16 mouse cellular contexts compared by ENCODE assay signal in genomic region chr2:148879199-148879598, GRCm38 (mm10). TPM values are rescaled to one million over a fixed set of nuclear protein-coding genes. Genes with fewer than 3 reads are reported as not detected.
DNase-seq lines count a peak whose midpoint lies in the region; ATAC-seq and TF ChIP-seq lines count a peak whose summit lies in the region.
"Had no signal": no experiment of that assay in that cellular context is flagged by ENCODE, and none has a peak within 500 bp of the region (broad histone marks: within the 10 kb centered on the region; RNA-seq: fewer than 3 reads in every experiment).

No protein-coding gene starts in this region.

- peaks cover 42% of the 10 kb centered on the region for H3K4me1 ChIP-seq in heart, embryonic 12.5 days (replicated peaks)
- peaks cover 2% of the 10 kb centered on the region for H3K4me1 ChIP-seq in hindbrain, postnatal 0 days (ENCODE audit: insufficient read depth, low read length)
- peaks cover 8% of the 10 kb centered on the region for H3K4me1 ChIP-seq in forebrain, embryonic 12.5 days
- peaks cover 2% of the 10 kb centered on the region; the same call in 1 of the 2 replicates for H3K4me1 ChIP-seq in forebrain, embryonic 11.5 days (replicated peaks; ENCODE audit: control insufficient read depth, insufficient read depth, low read length)

- H3K4me2 ChIP-seq in heart, embryonic 12.5 days = no peak overlapping the region
- H3K4me2 ChIP-seq in hindbrain, postnatal 0 days (ENCODE audit: low read depth, low read length) = no peak overlapping the region
- no peak overlapping the region for H3K4me2 ChIP-seq in forebrain, embryonic 12.5 days
- H3K4me2 ChIP-seq in forebrain, embryonic 11.5 days (ENCODE audit: low read depth, low read length, severe bottlenecking) = no peak overlapping the region

- no peak overlapping the region for H3K4me3 ChIP-seq in heart, embryonic 12.5 days
- H3K4me3 ChIP-seq in hindbrain, postnatal 0 days (ENCODE audit: low read length) = no peak overlapping the region
- no peak overlapping the region for H3K4me3 ChIP-seq in forebrain, embryonic 12.5 days (replicated peaks)
- no peak overlapping the region for H3K4me3 ChIP-seq in forebrain, embryonic 11.5 days (ENCODE audit: low read depth, low read length)
- H3K4me3 ChIP-seq: megakaryocyte, embryonic 14.5 days had no signal

- TF ChIP-seq CTCF in hindbrain, postnatal 0 days (IDR thresholded peaks at IDR 0.05; ENCODE audit: low read depth) = no peak

- peak; percentile 40 for DNase-seq in ES-CJ7 (ENCODE audit: low read depth, low spot score)
- peak; percentile 56 for DNase-seq in ZHBTc4 (ENCODE audit: low read depth, low spot score)
- peak; percentile 48 to 54 for DNase-seq in kidney, postnatal 36 days
- no peak for DNase-seq in hindbrain, postnatal 0 days (ENCODE audit: low spot score)
- no peak for DNase-seq in forebrain, embryonic 11.5 days (ENCODE audit: low spot score)
- DNase-seq: cerebellum, postnatal 14 days; right cerebral cortex, postnatal 4 days had no signal

- H3K36me3 ChIP-seq in heart, embryonic 12.5 days = no peaks in the 10 kb centered on the region
- no peaks in the 10 kb centered on the region for H3K36me3 ChIP-seq in hindbrain, postnatal 0 days (ENCODE audit: insufficient read depth, low read length)
- no peaks in the 10 kb centered on the region for H3K36me3 ChIP-seq in forebrain, embryonic 12.5 days (replicated peaks)
- H3K36me3 ChIP-seq in forebrain, embryonic 11.5 days (ENCODE audit: control insufficient read depth, insufficient read depth, low read length) = no peaks in the 10 kb centered on the region

- no peak for ATAC-seq in heart, embryonic 12.5 days (ENCODE audit: insufficient number of reproducible peaks, low FRiP score)
- ATAC-seq in hindbrain, postnatal 0 days = no peak
- no peak for ATAC-seq in forebrain, embryonic 12.5 days (ENCODE audit: low FRiP score)
- ATAC-seq in forebrain, embryonic 11.5 days (replicated peaks; ENCODE audit: low FRiP score) = no peak

- H3K9ac ChIP-seq in heart, embryonic 12.5 days = no peak overlapping the region
- no peak overlapping the region for H3K9ac ChIP-seq in hindbrain, postnatal 0 days (replicated peaks; ENCODE audit: low read length)
- H3K9ac ChIP-seq in forebrain, embryonic 12.5 days = no peak overlapping the region
- no peak overlapping the region for H3K9ac ChIP-seq in forebrain, embryonic 11.5 days (ENCODE audit: low read length)

- H3K9me3 ChIP-seq in heart, embryonic 12.5 days (replicated peaks) = no peaks in the 10 kb centered on the region
- H3K9me3 ChIP-seq in hindbrain, postnatal 0 days (ENCODE audit: low read length) = no peaks in the 10 kb centered on the region
- H3K9me3 ChIP-seq in forebrain, embryonic 12.5 days = no peaks in the 10 kb centered on the region
- no peaks in the 10 kb centered on the region for H3K9me3 ChIP-seq in forebrain, embryonic 11.5 days (ENCODE audit: control insufficient read depth, low read length)
- H3K9me3 ChIP-seq: megakaryocyte, embryonic 14.5 days had no signal

- WGBS in heart, embryonic 12.5 days = 32% methylated on average over 1 of the region's 1 CpGs
- WGBS in hindbrain, postnatal 0 days = 56% methylated on average over 1 of the region's 1 CpGs
- WGBS in forebrain, embryonic 12.5 days = 52% methylated on average over 1 of the region's 1 CpGs
- WGBS in forebrain, embryonic 11.5 days = 45% methylated on average over 1 of the region's 1 CpGs

- peak overlapping the region; percentile 64 for H3K27ac ChIP-seq in heart, embryonic 12.5 days (ENCODE audit: poor library complexity, severe bottlenecking)
- H3K27ac ChIP-seq in hindbrain, postnatal 0 days = no peak overlapping the region
- H3K27ac ChIP-seq in forebrain, embryonic 12.5 days = no peak overlapping the region
- H3K27ac ChIP-seq in forebrain, embryonic 11.5 days (ENCODE audit: low read depth, low read length) = no peak overlapping the region

- no peaks in the 10 kb centered on the region for H3K27me3 ChIP-seq in heart, embryonic 12.5 days (replicated peaks)
- H3K27me3 ChIP-seq in hindbrain, postnatal 0 days (ENCODE audit: insufficient read depth, low read length) = no peaks in the 10 kb centered on the region
- H3K27me3 ChIP-seq in forebrain, embryonic 12.5 days = no peaks in the 10 kb centered on the region
- no peaks in the 10 kb centered on the region for H3K27me3 ChIP-seq in forebrain, embryonic 11.5 days (ENCODE audit: control insufficient read depth, insufficient read depth, low read length)
- H3K27me3 ChIP-seq: megakaryocyte, embryonic 14.5 days had no signal

RNA-seq across cellular contexts. Expression of gene Cst3, which starts 3.7 kb away (rescaled TPM):
- polyA plus RNA-seq in heart, embryonic 12.5 days (2016; fragmentation: Nextera tagmentation; extraction: Ambion mirVana) = 745 and 758 TPM in 2 replicates
- 787 and 928 TPM in 2 replicates for total RNA-seq in hindbrain, postnatal 0 days (2014; rRNA removed)
- polyA plus RNA-seq in hindbrain, postnatal 0 days (2015; fragmentation: Nextera tagmentation; extraction: Ambion mirVana) = 1,585 and 1,721 TPM in 2 replicates
- polyA plus RNA-seq in forebrain, embryonic 12.5 days (2016; fragmentation: Nextera tagmentation; extraction: Ambion mirVana) = 290 and 307 TPM in 2 replicates
- 300 and 319 TPM in 2 replicates for polyA plus RNA-seq in forebrain, embryonic 11.5 days (2014; fragmentation: Nextera tagmentation; extraction: Ambion mirVana)

RNA-seq across cellular contexts. Expression of gene 9230104L09Rik, which starts 14.4 kb away (rescaled TPM):
- polyA plus RNA-seq in heart, embryonic 12.5 days (2016; fragmentation: Nextera tagmentation; extraction: Ambion mirVana) = 0.48 TPM in 1 of 2 replicates, not detected in the other
- not detected in 2 replicates for total RNA-seq in hindbrain, postnatal 0 days (2014; rRNA removed)
- polyA plus RNA-seq in hindbrain, postnatal 0 days (2015; fragmentation: Nextera tagmentation; extraction: Ambion mirVana) = not detected in 2 replicates
- not detected in 2 replicates for polyA plus RNA-seq in forebrain, embryonic 12.5 days (2016; fragmentation: Nextera tagmentation; extraction: Ambion mirVana)
- not detected in 2 replicates for polyA plus RNA-seq in forebrain, embryonic 11.5 days (2014; fragmentation: Nextera tagmentation; extraction: Ambion mirVana)
- total RNA-seq: layer of hippocampus, adult 8-10 months had no signal
- polyA plus RNA-seq: hindbrain, embryonic 11.5 days; limb, embryonic 14.5 days; neural tube, embryonic 14.5 days had no signal

RNA-seq across cellular contexts. Expression of gene Cst9, which starts 44.3 kb away (rescaled TPM):
- polyA plus RNA-seq in heart, embryonic 12.5 days (2016; fragmentation: Nextera tagmentation; extraction: Ambion mirVana) = 1.2 and 1.8 TPM in 2 replicates
- not detected in 2 replicates for total RNA-seq in hindbrain, postnatal 0 days (2014; rRNA removed)
- polyA plus RNA-seq in hindbrain, postnatal 0 days (2015; fragmentation: Nextera tagmentation; extraction: Ambion mirVana) = not detected in 2 replicates
- not detected in 2 replicates for polyA plus RNA-seq in forebrain, embryonic 12.5 days (2016; fragmentation: Nextera tagmentation; extraction: Ambion mirVana)
- not detected in 2 replicates for polyA plus RNA-seq in forebrain, embryonic 11.5 days (2014; fragmentation: Nextera tagmentation; extraction: Ambion mirVana)
- total RNA-seq: adrenal gland, postnatal 4 days; layer of hippocampus, adult 8-10 months had no signal
- polyA plus RNA-seq: hindbrain, embryonic 11.5 days; limb, embryonic 14.5 days; neural tube, embryonic 14.5 days had no signal

RNA-seq across cellular contexts. Expression of gene Cst13, which starts 59.3 kb away (rescaled TPM):
- polyA plus RNA-seq in heart, embryonic 12.5 days (2016; fragmentation: Nextera tagmentation; extraction: Ambion mirVana) = not detected in 2 replicates
- not detected in 2 replicates for total RNA-seq in hindbrain, postnatal 0 days (2014; rRNA removed)
- polyA plus RNA-seq in hindbrain, postnatal 0 days (2015; fragmentation: Nextera tagmentation; extraction: Ambion mirVana) = not detected in 2 replicates
- not detected in 2 replicates for polyA plus RNA-seq in forebrain, embryonic 12.5 days (2016; fragmentation: Nextera tagmentation; extraction: Ambion mirVana)
- not detected in 2 replicates for polyA plus RNA-seq in forebrain, embryonic 11.5 days (2014; fragmentation: Nextera tagmentation; extraction: Ambion mirVana)
- total RNA-seq: layer of hippocampus, adult 8-10 months had no signal
- polyA plus RNA-seq: hindbrain, embryonic 11.5 days; limb, embryonic 14.5 days; neural tube, embryonic 14.5 days; thymus, postnatal 0 days had no signal

Comparison
In these comparisons a context has a peak if more than half of its experiments do, and no peak if none do; other contexts are left out.
1. DNase-seq: peak in ES-CJ7 (single experiment), ZHBTc4 (single experiment) and kidney, postnatal 36 days (2 of 2); none in hindbrain, postnatal 0 days (single experiment) and forebrain, embryonic 11.5 days (single experiment).